Mouse (Mus musculus): ENCODE data around the gene D230025D16Rik. TPM values are rescaled to one million over a fixed set of nuclear protein-coding genes. Genes with fewer than 3 reads are reported as not detected.
A peak's percentile ranks its signal among the peaks of the same experiment; 100 is the strongest.
"Not testable (repeated sequence)": the region's sequence is repeated elsewhere in the genome, so short reads cannot be mapped to it uniquely, and the experiment has no call there.

The D230025D16Rik gene
- total RNA-seq (2017), result 28.8 to 39.0 TPM (median 32.3 TPM) in 3 replicates

- ATAC-seq (replicated peaks; ENCODE audit: insufficient number of reproducible peaks, low FRiP score, low TSS enrichment, poor library complexity, severe bottlenecking), result peak; percentile 99
Observed at GRCm38 (mm10) chr8:105224413-105225271, at the start of gene D230025D16Rik. D230025D16Rik (plus strand) TSS chr8:105225145.

GRCm38 (mm10) chr8:105175287-105175686 is 49.7 kb upstream of the D230025D16Rik start:
- not testable (repeated sequence) for ATAC-seq (replicated peaks; ENCODE audit: insufficient number of reproducible peaks, low FRiP score, low TSS enrichment, poor library complexity, severe bottlenecking)

- no peak for ATAC-seq (replicated peaks; ENCODE audit: insufficient number of reproducible peaks, low FRiP score, low TSS enrichment, poor library complexity, severe bottlenecking)
Observed at GRCm38 (mm10) chr8:105178211-105178800, 46.6 kb upstream of the D230025D16Rik start.

- no peak for ATAC-seq (replicated peaks; ENCODE audit: insufficient number of reproducible peaks, low FRiP score, low TSS enrichment, poor library complexity, severe bottlenecking)
Observed at GRCm38 (mm10) chr8:105182201-105182600, 42.7 kb upstream of the D230025D16Rik start.

GRCm38 (mm10) chr8:105186467-105187005 is 38.4 kb upstream of the D230025D16Rik start:
- ATAC-seq (replicated peaks; ENCODE audit: insufficient number of reproducible peaks, low FRiP score, low TSS enrichment, poor library complexity, severe bottlenecking), result no peak

- no peak for ATAC-seq (replicated peaks; ENCODE audit: insufficient number of reproducible peaks, low FRiP score, low TSS enrichment, poor library complexity, severe bottlenecking)
Observed at GRCm38 (mm10) chr8:105192182-105192581, 32.8 kb upstream of the D230025D16Rik start.

- no peak for ATAC-seq (replicated peaks; ENCODE audit: insufficient number of reproducible peaks, low FRiP score, low TSS enrichment, poor library complexity, severe bottlenecking)
Observed at GRCm38 (mm10) chr8:105205748-105206147, 19.2 kb upstream of the D230025D16Rik start.

- no peak for ATAC-seq (replicated peaks; ENCODE audit: insufficient number of reproducible peaks, low FRiP score, low TSS enrichment, poor library complexity, severe bottlenecking)
Observed at GRCm38 (mm10) chr8:105206766-105207275, 18.1 kb upstream of the D230025D16Rik start.

- no peak for ATAC-seq (replicated peaks; ENCODE audit: insufficient number of reproducible peaks, low FRiP score, low TSS enrichment, poor library complexity, severe bottlenecking)
Observed at GRCm38 (mm10) chr8:105207675-105208273, 17.2 kb upstream of the D230025D16Rik start.

- ATAC-seq (replicated peaks; ENCODE audit: insufficient number of reproducible peaks, low FRiP score, low TSS enrichment, poor library complexity, severe bottlenecking), result no peak
Observed at GRCm38 (mm10) chr8:105209153-105210110, 15.5 kb upstream of the D230025D16Rik start.

- no peak for ATAC-seq (replicated peaks; ENCODE audit: insufficient number of reproducible peaks, low FRiP score, low TSS enrichment, poor library complexity, severe bottlenecking)
Observed at GRCm38 (mm10) chr8:105214104-105214503, 10.8 kb upstream of the D230025D16Rik start.

- peak; percentile 68 for ATAC-seq (replicated peaks; ENCODE audit: insufficient number of reproducible peaks, low FRiP score, low TSS enrichment, poor library complexity, severe bottlenecking)
Observed at GRCm38 (mm10) chr8:105217926-105218522, 6.9 kb upstream of the D230025D16Rik start.

- no peak for ATAC-seq (replicated peaks; ENCODE audit: insufficient number of reproducible peaks, low FRiP score, low TSS enrichment, poor library complexity, severe bottlenecking)
Observed at GRCm38 (mm10) chr8:105223850-105224249, 1.1 kb upstream of the D230025D16Rik start.

GRCm38 (mm10) chr8:105225272-105225593 is 288 bp downstream of the D230025D16Rik start:
- no peak for ATAC-seq (replicated peaks; ENCODE audit: insufficient number of reproducible peaks, low FRiP score, low TSS enrichment, poor library complexity, severe bottlenecking)

GRCm38 (mm10) chr8:105225917-105226316 is 972 bp downstream of the D230025D16Rik start:
- ATAC-seq (replicated peaks; ENCODE audit: insufficient number of reproducible peaks, low FRiP score, low TSS enrichment, poor library complexity, severe bottlenecking), result no peak

- ATAC-seq (replicated peaks; ENCODE audit: insufficient number of reproducible peaks, low FRiP score, low TSS enrichment, poor library complexity, severe bottlenecking), result no peak
Observed at GRCm38 (mm10) chr8:105231503-105232320, 6.8 kb downstream of the D230025D16Rik start.

GRCm38 (mm10) chr8:105232321-105232693 is 7.4 kb downstream of the D230025D16Rik start:
- not testable (repeated sequence) for ATAC-seq (replicated peaks; ENCODE audit: insufficient number of reproducible peaks, low FRiP score, low TSS enrichment, poor library complexity, severe bottlenecking)

All from monocyte, adult 5-6 weeks (primary cell).